ENCODE assay signal across 28 mouse cellular contexts in the genomic region with DNA sequence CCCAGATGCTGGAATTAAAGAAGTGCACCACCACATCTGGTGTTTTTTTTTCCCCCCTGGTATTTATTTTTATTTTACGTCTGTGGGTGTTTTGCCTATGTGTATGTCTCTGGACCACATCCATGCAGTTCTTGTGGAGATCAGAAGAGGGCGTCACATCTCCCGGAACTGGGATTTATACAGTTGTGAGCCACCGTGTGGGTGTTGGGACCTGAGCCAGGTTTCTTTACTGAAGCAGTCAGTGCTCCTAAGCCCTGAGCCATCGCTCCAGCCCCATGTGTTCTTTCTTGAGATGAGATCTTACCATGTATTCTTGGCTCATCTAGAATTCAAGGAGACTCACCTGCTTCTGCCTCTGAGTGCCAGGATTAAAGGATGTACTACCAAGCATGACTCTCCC. TPM values are rescaled to one million over a fixed set of nuclear protein-coding genes. Genes with fewer than 3 reads are reported as not detected.
DNase-seq lines count a peak whose midpoint lies in the region; ATAC-seq and TF ChIP-seq lines count a peak whose summit lies in the region.
"Had no signal": no experiment of that assay in that cellular context is flagged by ENCODE, and none has a peak within 500 bp of the region (broad histone marks: within the 10 kb centered on the region; RNA-seq: fewer than 3 reads in every experiment).

No protein-coding gene starts in this region.

- WGBS in heart, adult 2 months, result 72% methylated on average over 5 of the region's 5 CpGs
- WGBS in limb, embryonic 12.5 days, result 84% methylated on average over 5 of the region's 5 CpGs
- WGBS in limb, embryonic 10.5 days, result 90% methylated on average over 5 of the region's 5 CpGs

- ATAC-seq in limb, embryonic 12.5 days (ENCODE audit: insufficient number of reproducible peaks, insufficient read depth, low FRiP score, low TSS enrichment, low read depth), result no peak
- ATAC-seq: CD4-positive, CD25-positive, alpha-beta regulatory T cell, adult 4 months; forebrain, embryonic 14.5 days had no signal

- H3K36me3 ChIP-seq in heart, adult 2 months (ENCODE audit: control insufficient read depth, insufficient read depth, low read length), result no peaks in the 10 kb centered on the region
- H3K36me3 ChIP-seq in limb, embryonic 12.5 days, result peaks cover 81% of the 10 kb centered on the region
- peaks cover 84% of the 10 kb centered on the region for H3K36me3 ChIP-seq in limb, embryonic 10.5 days

- H3K9ac ChIP-seq in heart, adult 2 months (ENCODE audit: low read depth, low read length), result no peak overlapping the region
- H3K9ac ChIP-seq in limb, embryonic 12.5 days (replicated peaks), result 0 out of 2 replicates have a peak overlapping the region, but pooled peaks have one; percentile 42
- H3K9ac ChIP-seq: embryonic facial prominence, embryonic 15.5 days; liver, embryonic 14.5 days; neural tube, embryonic 15.5 days had no signal

- H3K4me3 ChIP-seq in heart, adult 2 months, result no peak overlapping the region
- no peak overlapping the region for H3K4me3 ChIP-seq in limb, embryonic 12.5 days (replicated peaks)
- H3K4me3 ChIP-seq in limb, embryonic 10.5 days, result no peak overlapping the region
- H3K4me3 ChIP-seq: embryonic facial prominence, embryonic 10.5 days; embryonic facial prominence, embryonic 15.5 days; neural tube, embryonic 15.5 days had no signal

- 0 out of 2 replicates have a peak, but pooled peaks have one; percentile 8 for TF ChIP-seq CTCF in heart, adult 2 months (IDR thresholded peaks at IDR 0.05)

- no peaks in the 10 kb centered on the region for H3K9me3 ChIP-seq in limb, embryonic 12.5 days
- H3K9me3 ChIP-seq in limb, embryonic 10.5 days (replicated peaks), result no peaks in the 10 kb centered on the region
- H3K9me3 ChIP-seq: embryonic facial prominence, embryonic 10.5 days; embryonic facial prominence, embryonic 15.5 days; neural tube, embryonic 15.5 days had no signal

- no peaks in the 10 kb centered on the region for H3K27me3 ChIP-seq in heart, adult 2 months (ENCODE audit: control insufficient read depth, insufficient read depth, low read length)
- no peaks in the 10 kb centered on the region for H3K27me3 ChIP-seq in limb, embryonic 12.5 days
- H3K27me3 ChIP-seq in limb, embryonic 10.5 days (ENCODE audit: low read depth, poor library complexity, severe bottlenecking), result no peaks in the 10 kb centered on the region
- H3K27me3 ChIP-seq: embryonic facial prominence, embryonic 15.5 days; neural tube, embryonic 15.5 days had no signal

- no peak for TF ChIP-seq POLR2A in heart, adult 2 months (IDR thresholded peaks at IDR 0.05; ENCODE audit: insufficient read depth, low read depth, low read length)

- H3K27ac ChIP-seq in heart, adult 2 months, result no peak overlapping the region
- H3K27ac ChIP-seq in limb, embryonic 12.5 days, result no peak overlapping the region
- no peak overlapping the region for H3K27ac ChIP-seq in limb, embryonic 10.5 days
- H3K27ac ChIP-seq: embryonic facial prominence, embryonic 10.5 days; embryonic facial prominence, embryonic 15.5 days; liver, embryonic 14.5 days; macrophage; neural tube, embryonic 15.5 days had no signal

- no peak for TF ChIP-seq EP300 in heart, adult 2 months (IDR thresholded peaks at IDR 0.05; ENCODE audit: insufficient read depth, low read depth, low read length)

- no peak for DNase-seq in heart, adult 2 months
- DNase-seq in heart, postnatal 10 days, result no peak
- no peak for DNase-seq in limb, embryonic 10.5 days (ENCODE audit: low spot score)
- DNase-seq in ZHBTc4 (ENCODE audit: low read depth, low spot score), result peak; percentile 27
- no peak for DNase-seq in cerebellum, adult 8-10 months
- DNase-seq in right cerebral cortex, adult 2 months (ENCODE audit: low spot score in 2 of 2), result no peak
- DNase-seq: adrenal gland, postnatal 25 days; cerebellum, adult 18-20 months; cerebellum, postnatal 25 days; kidney, adult 11 months; kidney, postnatal 14 days; left cerebral cortex, postnatal 4 days; liver; lung, adult 2 months; lung, postnatal 10 days; midbrain, embryonic 14.5 days; retina, postnatal 1 day; right cerebral cortex, postnatal 25 days; spleen, adult 18-20 months; thymus, postnatal 25 days had no signal

- H3K79me2 ChIP-seq in heart, adult 2 months (replicated peaks; ENCODE audit: control insufficient read depth, insufficient read depth, low read length), result no peaks in the 10 kb centered on the region

- H3K4me2 ChIP-seq in limb, embryonic 12.5 days, result no peak overlapping the region
- H3K4me2 ChIP-seq: embryonic facial prominence, embryonic 15.5 days; neural tube, embryonic 15.5 days had no signal

- H3K4me1 ChIP-seq in heart, adult 2 months (ENCODE audit: control insufficient read depth, insufficient read depth, low read length), result peaks cover under 1% of the 10 kb centered on the region
- H3K4me1 ChIP-seq in limb, embryonic 12.5 days (replicated peaks), result peaks cover 2% of the 10 kb centered on the region; the same call in 1 of the 2 replicates
- H3K4me1 ChIP-seq in limb, embryonic 10.5 days, result 0 out of 2 replicates have a peak, but pooled peaks cover 2% of the 10 kb centered on the region

- intact Hi-C loops in heart, adult 2 months (cut with DNase I), result no loop called here
- intact Hi-C loops in heart, postnatal 10 days (cut with DNase I), result loop anchor here (2.0 kb wide), 1 partner anchor 38 kb away; no protein-coding TSS in a partner anchor

RNA-seq across cellular contexts. Expression of a gene that starts 6.2 kb away (rescaled TPM):
- total RNA-seq in heart, adult 2 months (2021), result 1 to 10 TPM; 6.4 to 8.2 TPM
- polyA plus RNA-seq in heart, adult 2 months (2012; rRNA removed), result 11.0 and 13.2 TPM in 2 replicates
- total RNA-seq in heart, postnatal 10 days (2021), result 10 to 100 TPM in 1 of 2 experiments, 1 to 10 TPM in 1; 9.6 to 10.8 TPM
- polyA plus RNA-seq in limb, embryonic 12.5 days (2016; fragmentation: Nextera tagmentation; extraction: Ambion mirVana), result 22.4 and 23.5 TPM in 2 replicates
- polyA plus RNA-seq in limb, embryonic 10.5 days (2016; fragmentation: Nextera tagmentation; extraction: Ambion mirVana), result 21.8 and 22.2 TPM in 2 replicates

RNA-seq across cellular contexts. Expression of a gene that starts 8.9 kb away (rescaled TPM):
- total RNA-seq in heart, adult 2 months (2021), result 1 to 10 TPM; 3.7 to 7.1 TPM
- 5.8 TPM in 2 replicates for polyA plus RNA-seq in heart, adult 2 months (2012; rRNA removed)
- 10 to 100 TPM; 10.5 to 10.9 TPM for total RNA-seq in heart, postnatal 10 days (2021)
- 26.0 and 28.8 TPM in 2 replicates for polyA plus RNA-seq in limb, embryonic 12.5 days (2016; fragmentation: Nextera tagmentation; extraction: Ambion mirVana)
- polyA plus RNA-seq in limb, embryonic 10.5 days (2016; fragmentation: Nextera tagmentation; extraction: Ambion mirVana), result 24.2 and 24.9 TPM in 2 replicates

RNA-seq across cellular contexts. Expression of a gene that starts 12.9 kb away (rescaled TPM):
- under 1 TPM; 0.31 to 0.48 TPM for total RNA-seq in heart, adult 2 months (2021)
- polyA plus RNA-seq in heart, adult 2 months (2012; rRNA removed), result 0.59 and 0.98 TPM in 2 replicates
- under 1 TPM; 0.74 to 0.84 TPM for total RNA-seq in heart, postnatal 10 days (2021)
- 0.89 and 0.93 TPM in 2 replicates for polyA plus RNA-seq in limb, embryonic 12.5 days (2016; fragmentation: Nextera tagmentation; extraction: Ambion mirVana)
- 0.88 and 1.1 TPM in 2 replicates for polyA plus RNA-seq in limb, embryonic 10.5 days (2016; fragmentation: Nextera tagmentation; extraction: Ambion mirVana)
